Mouse (Mus musculus): ENCODE results near the gene Xpo6.
A peak's percentile ranks its signal among the peaks of the same experiment; 100 is the strongest.

The Xpo6 gene

DNA sequence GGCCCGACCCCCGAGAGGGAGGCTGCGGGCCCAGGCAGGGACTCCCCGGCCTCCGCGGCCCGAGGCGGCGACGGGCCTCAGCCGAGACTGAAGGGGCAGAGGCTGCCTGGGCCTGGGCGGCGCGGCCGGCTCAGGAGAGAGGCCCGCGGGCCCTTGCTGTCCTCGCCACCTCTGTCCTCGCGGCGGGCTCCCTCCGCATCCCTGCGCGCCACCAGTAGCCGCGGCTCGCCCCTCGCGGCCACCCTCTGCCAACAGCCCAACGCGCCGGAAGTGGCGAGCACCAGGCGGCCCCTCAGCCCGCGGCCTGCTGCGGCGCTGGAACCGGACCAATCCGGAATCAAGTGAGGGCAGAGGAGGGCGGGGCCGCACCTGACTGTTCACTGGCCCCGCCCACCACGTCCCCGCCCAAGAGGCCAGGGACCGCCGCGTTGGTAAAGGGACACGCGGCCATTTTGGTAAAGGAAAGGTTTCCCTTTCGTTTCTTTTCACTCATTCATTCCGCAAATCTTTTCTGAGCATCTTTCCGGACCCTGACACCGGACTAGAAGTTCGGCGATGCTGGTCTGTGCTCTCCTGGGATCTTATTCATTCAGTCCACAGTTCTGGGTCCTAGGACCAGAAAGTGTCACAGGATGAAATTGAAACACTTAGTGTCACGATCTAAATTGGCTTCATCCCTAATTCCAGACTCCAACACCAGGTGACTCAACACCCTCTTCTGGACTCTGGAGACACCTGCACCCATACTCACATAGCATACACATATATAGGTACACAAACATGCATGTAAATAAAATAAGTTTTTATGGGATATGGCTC, at the start of gene Xpo6:
Gene Xpo6 (minus strand): TSS at position 324 of the 819 bp plus-strand sequence.
- peak; percentile 93 for DNase-seq (ENCODE audit: low spot score)

DNA sequence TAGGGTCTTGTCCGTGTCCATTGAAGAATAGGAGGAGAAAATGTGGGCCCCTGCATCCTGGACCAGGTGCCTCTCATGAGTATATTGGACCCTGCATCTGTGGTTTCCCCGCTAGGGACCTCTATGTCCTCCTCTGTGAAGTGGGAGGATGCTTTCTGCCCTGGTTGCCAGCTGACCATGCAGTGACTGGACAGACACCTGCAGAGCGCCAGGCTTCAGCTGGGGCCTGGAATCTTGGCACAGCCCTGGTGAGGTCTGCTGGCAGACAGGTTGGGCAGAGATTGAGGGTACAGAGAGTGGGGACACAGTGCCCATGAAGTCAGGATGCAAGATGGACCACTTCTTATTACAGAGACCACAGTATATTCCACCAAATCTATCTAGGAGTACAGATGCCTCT, 49.7 kb upstream of the Xpo6 start:
- no peak for DNase-seq (ENCODE audit: low spot score)

DNA sequence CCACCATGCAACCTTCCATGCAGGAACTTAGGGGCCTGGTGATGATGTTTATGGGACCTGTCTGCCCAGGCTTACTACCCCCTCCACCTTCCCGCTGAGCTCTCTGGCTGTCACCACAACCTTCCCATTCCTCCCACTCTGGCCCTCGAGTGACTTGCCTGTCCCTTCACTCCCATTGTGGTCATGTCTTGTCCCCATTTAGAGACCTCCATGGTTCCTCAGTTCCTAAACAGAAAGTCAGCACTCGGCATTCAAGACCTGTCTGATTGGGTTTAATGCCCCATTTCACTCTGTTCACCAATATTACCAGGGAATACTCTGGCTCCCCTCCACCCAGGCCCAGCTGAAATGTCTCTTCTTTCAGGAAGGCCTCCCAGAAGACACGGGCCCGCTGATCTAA, 48.8 kb upstream of the Xpo6 start:
- DNase-seq (ENCODE audit: low spot score): no peak

DNA sequence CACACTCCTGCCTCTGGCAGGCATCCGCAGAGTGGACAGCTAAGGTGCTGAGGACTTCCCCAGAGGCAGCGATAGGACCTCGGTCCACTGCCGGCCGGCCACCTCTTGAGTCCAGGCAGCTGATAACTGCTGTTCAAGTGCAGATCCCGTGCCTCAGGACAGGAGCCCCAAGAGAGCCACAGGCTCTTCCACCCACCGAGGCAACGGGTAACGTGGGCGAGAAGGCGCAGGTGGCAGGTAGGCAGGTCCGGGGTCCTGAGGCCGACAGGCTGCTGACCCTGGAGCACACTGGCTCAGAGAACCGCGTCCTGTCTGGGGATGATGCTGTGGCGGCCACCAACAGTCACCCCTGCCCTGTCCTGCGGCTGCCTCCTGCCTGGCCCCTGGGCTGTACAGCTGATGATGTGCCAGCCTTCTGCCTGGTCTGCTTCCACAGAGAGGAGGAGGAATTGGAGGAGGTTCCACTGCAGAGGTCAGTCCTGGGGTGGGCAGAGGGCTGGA, 48.4 kb upstream of the Xpo6 start:
- DNase-seq (ENCODE audit: low spot score): no peak

DNA sequence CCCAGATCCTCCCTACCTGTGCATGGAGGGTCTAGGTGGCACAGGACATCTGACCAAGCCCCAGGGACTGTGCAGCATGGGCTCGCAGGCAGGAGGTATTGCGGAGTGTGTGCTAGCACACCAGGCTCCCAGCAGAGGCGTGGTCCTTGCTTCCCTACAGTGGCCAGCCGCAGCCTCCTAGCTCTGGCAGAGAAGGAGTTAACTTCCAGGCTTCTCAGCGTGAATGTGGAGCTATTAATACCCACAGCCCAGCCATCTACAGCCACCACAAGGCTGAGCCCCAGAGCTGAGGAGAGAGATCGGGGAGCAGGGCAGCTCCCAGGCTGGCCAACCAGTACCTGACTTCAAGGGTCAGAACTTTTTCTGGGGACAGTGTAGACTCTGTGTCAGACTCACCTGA, 47.8 kb upstream of the Xpo6 start:
- no peak for DNase-seq (ENCODE audit: low spot score)

DNA sequence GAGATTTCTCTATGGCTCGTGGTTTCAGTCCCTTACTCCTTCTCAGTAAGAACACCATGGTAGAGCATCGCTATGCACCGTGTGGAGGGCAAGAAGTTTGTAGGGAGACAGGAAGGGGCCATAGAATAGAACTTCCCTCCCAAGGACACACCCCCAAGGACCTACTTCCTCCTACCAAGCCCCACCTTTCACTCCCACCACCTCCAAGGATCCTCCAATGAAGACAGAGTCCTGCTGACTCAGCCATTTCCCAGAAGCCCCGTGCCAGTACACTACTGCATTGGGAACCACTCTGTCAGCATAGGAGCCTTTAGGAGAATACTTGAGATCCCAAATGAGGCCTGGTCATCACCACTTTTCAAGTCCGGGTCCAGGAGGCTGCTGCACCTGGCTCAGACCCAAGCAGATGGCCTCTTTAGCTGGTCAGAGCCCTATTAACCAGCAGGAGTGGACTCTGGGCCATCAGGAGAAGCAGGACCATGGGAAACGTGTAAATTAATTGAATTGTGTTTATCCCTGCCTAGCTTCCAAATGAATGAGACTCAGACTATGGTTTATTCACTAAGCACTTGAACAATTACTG, 44.0 kb upstream of the Xpo6 start:
- no peak for DNase-seq (ENCODE audit: low spot score)

DNA sequence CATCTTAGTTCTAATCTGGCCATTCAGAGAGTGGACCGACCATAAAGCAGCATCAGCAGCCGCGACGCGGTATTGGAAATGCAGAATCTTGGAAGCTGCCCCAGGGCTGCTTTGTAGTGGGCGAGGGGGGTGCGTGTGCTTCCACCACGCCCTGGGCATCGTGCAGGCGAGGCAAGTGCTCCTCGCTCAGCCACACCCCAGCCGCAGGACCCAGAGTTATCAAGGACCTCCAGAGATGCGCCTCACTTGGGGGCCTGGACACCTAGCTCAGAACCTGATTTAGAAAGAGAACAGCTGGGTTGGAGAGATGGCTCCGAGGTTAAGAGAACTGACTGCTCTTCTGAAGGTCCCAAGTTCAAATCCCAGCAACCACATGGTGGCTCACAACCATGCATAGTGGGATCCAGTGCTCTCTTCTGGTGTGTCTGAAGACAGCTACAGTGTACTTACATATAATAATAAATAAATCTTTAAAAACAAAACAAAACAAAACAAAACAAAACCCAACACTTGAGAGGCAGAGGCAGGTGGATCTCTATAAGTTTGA, 40.6 kb upstream of the Xpo6 start:
- DNase-seq (ENCODE audit: low spot score): no peak

DNA sequence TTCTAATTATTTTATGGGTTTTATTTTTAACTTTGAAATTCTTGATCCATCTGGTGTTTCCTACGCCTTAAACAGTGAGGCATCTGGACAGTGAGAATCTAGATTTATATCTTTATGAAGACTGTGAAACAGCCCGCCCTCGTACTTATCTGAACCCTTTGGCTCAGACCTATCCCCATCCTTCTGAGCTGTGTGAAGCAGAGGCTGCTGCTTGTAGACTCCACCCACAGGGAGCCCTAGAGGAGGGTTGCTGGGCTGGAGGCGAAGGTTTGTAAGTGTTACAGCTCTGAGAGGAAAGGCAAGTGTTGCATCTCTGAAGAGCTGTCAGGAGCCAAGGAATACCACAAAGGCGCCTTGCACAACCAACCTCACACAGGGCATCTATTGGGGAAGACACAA, 36.5 kb upstream of the Xpo6 start:
- DNase-seq (ENCODE audit: low spot score): no peak

DNA sequence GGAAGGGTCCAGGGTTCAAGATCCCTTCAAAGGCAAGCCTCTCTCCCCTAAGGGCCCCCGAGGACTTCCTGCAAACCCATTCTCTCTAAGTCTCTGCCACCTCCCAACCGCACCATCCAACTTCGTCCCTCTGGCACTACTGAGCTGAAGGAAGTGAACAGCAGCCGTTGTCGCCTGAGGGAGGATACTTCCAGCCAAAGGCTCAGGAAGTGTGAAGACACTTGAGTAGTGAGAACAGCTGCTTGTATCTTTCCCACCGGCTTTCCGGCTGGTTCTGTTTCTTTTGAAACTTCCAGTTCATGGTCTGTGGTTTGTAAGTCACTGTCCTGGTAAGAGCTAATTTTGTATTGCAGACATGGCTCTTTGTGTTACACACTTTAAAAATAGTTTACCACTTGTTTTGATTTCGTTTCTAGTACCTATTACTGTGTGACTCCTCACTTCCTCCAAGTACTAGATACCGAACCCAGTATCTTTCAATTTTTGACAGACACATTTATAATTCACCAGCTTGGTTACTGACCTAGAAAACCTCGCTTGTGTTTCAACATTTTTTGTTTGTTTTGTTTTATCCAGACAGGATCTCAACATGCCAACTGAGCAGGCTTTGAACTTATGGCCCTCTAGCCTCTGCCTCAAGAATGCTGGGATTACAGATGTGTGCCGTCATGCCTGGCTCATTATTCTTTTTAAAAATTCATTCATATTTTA, 35.9 kb upstream of the Xpo6 start:
- DNase-seq (ENCODE audit: low spot score): no peak

DNA sequence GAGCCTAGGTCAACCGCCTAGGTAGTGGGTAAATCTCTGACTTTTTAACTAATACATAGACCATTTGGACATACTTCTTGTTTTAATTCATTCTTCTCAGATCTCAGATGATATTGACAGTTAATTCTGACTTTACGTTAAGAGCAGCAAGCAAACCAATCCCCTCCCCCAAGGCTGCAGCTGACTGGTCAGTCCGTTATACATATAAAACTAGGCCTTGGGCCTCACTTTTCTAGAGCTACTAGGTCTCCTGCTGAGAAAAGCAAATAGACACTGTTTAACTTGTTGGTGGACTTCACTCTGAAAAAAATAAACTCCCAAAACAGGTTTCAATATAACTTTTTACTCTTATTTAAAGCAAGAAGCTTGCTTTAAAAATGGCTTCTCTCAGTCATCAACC, 34.3 kb upstream of the Xpo6 start:
- no peak for DNase-seq (ENCODE audit: low spot score)

DNA sequence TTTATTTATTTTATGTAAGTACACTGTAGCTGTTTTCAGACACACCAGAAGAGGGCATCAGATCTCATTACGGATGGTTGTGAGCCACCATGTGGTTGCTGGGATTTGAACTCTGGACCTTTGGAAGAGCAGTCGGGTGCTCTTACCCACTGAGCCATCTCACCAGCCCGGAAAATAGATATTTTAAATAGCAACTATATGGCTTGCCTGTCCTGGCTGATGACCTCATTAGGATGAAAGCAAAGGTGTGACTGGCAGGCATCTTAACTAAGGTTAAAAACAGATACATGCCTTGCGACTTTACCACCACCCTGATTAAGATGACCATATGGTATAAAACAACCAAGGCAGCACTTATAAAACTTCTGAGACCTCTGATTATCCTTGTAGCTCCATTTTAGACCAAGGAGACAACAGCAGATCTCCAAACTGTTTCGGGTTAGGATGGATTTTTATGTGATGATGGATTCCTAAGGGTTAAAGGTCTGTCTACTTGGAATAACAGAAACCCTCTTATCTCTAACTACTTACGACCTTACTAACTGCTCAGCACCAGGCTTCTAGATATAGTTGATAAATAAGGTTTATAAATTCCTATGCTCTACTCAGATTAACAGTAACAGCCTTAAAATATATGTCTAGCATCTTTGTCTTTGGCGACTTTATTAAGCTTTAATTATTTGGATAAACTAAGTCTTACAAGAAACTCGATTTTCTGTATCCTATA, 32.2 kb upstream of the Xpo6 start:
- no peak for DNase-seq (ENCODE audit: low spot score)

DNA sequence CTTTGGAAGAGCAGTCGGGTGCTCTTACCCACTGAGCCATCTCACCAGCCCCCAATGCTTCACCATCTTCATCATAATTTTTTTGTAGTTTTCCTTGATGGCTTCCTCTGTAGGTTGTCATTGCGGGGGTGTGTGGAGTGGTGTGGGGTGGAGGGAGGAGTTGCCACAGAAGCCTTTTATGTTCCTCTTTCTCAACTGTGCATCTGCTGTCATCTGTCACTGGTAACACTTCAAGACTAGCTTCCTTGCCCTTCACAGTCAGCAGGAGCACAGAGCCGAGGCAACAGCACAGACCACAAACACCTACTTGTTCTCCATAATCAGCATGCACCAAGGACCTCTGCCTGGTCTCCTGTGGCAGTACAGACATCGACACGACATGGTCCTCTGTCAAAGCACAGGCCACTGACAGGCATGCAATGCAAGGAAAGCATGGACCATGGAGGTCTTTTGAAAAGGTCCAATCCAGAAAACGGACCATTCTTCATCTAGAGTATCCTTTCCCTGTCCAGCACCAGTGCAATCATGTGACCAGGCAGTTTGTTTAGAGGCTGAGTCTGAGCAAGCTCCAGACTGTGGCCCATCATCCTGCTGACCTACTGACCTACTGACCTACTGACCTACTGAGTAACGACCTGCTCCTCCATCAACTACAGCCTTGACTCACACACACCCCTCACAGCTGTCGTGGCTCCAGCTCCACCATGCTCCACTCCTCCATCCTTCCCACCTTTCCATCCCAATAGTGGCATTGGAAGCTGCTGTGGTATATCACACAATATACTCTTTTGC, 30.3 kb upstream of the Xpo6 start:
- DNase-seq (ENCODE audit: low spot score): no peak

DNA sequence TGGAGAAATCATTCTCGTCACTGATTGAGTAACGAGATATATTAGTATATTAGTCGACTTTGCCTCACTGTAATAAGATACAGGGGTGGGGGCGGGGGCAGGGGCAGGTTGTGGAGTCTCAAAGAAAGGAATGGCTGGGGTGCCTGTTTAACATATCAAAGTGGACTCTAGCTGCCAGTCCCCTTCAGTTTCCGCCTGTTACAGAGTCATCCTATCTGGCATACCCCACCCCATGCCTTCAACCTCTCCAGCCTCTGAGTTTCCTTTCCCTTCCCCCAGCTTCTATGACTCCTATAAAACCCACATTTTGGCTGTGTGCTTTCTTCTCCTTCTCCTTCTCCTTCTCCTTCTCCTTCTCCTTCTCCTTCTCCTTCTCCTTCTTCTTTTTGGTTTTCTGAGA, 25.8 kb upstream of the Xpo6 start:
- DNase-seq (ENCODE audit: low spot score): no peak

DNA sequence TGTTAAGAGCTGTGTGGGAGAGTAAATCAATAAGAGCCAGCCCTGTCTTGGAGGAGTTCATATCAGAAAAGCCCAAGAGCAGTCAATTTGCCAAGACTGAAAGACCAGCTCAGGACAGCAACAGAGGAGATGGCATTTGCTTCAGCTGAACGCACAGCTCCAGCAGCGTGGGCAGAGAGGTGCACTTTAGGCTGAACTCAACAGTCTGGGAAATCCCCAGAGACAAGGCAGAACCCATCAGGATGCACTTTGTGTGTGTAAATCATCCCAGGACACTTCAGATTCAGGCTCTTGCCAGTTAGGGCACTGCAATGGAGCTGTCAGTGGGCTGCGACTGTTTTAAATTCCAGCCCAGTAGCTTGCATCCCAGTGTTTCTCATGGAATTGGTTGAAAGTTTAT, 22.5 kb upstream of the Xpo6 start:
- DNase-seq (ENCODE audit: low spot score): no peak

DNA sequence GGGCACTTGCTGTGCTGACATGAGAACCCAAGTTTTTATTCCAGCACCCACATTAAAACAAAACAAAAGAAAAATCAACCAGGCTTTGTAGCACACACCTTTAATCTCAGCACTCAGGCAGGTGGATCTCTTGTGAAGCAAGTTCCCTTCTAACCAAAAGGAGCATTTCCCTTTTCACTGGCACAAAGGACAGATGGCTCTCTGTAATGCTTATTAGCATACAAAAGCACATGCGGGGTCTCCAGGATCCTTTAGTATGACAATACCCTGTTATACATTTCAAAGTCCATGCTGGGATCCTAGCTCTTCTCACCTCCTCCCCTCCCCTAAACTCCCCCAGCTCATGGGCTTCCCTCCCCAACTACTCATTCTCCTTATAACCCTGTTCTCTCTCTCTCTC, 20.3 kb upstream of the Xpo6 start:
- no peak for DNase-seq (ENCODE audit: low spot score)

DNA sequence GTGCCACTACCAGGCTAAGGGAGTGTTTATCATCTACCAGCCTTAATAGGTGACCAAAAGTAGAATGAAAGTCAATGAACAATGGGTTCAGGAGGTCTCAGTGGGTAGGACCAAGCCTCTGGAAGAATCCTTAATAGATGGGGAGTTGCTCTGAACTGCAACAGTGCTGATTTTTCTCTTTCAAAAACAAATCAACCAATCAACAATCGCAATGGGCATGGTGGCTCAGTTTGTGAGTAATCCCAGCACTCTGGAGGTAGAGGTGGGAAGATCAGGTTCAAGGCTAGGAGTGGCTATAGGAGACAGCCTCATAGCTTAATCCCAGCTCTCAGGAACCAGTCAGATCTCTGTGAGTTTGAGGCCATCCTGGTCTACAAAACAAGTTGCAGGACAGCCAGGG, 18.0 kb upstream of the Xpo6 start:
- no peak for DNase-seq (ENCODE audit: low spot score)

DNA sequence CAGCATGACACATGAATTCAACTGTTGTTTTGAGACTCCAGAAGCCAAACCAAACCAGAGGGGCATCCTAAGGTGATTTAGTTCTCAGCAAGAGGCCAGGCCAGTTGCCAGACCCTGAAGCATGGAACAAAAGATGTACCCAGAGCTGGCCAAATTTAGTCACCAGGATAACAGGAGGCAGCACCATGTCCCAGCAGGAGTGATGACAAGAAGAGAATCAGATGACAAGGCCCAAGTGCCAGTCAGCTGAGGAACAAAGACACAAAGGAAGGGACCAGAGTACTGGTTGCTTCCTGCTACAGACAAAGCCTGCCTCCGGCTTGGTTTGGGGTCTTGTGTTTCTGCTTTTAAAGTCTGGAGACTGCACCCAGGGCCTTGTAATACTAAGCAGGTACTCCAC, 16.6 kb upstream of the Xpo6 start:
- no peak for DNase-seq (ENCODE audit: low spot score)

DNA sequence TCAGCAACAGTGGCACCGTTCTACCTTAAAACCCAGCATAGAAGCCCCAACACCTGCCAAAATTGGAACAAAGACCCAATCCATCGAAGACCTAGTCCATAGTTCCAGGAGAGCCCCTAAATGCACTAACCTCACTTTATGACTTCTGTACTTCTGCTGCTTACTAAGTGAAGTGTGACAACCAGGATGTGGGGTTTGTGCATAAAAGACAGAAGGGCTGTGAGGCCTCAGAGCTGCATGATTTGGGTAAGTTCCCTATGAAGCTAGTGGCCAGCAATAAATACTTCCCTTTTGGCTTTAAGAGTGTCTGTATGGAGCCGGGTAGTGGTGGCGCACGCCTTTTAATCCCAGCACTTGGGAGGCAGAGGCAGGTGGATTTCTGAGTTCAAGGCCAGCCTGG, 10.6 kb upstream of the Xpo6 start:
- DNase-seq (ENCODE audit: low spot score): no peak

DNA sequence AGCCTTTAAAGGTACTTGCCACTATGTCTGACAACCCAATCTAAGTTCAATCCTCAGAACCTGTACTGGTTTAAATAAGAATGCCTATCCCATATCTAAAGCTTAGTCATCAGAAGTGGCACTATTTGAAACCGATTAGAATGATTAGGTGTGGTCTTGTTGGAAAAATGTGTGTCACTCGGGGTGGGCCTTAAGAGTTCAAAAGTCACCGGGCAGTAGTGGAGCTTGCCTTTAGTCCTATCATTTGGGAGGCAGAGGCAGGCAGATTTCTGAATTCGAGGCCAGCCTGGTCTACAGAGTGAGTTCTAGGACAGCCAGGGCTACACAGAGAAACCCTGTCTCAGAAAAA, 670 bp upstream of the Xpo6 start:
- DNase-seq (ENCODE audit: low spot score): no peak

DNA sequence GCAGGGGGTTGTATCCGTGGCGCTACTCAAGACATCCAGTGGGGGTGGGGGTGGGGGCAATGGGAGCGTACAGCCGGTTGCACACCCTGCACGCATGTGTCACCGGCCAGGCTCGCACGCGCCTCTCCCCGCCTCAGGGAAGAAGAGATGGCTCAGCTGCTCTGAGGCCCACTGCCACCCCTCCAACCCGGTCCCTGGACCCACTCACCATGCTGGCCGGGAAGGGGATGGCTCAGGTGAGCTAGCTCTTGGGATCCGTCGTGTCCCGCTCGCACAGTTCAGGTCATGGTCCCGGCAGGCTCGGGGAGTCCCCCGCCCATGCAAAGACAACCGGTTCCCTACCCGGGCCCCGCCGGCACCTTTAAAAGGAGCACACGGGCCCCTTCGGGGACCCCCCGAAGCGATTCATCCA, 604 bp downstream of the Xpo6 start:
- no peak for DNase-seq (ENCODE audit: low spot score)

DNA sequence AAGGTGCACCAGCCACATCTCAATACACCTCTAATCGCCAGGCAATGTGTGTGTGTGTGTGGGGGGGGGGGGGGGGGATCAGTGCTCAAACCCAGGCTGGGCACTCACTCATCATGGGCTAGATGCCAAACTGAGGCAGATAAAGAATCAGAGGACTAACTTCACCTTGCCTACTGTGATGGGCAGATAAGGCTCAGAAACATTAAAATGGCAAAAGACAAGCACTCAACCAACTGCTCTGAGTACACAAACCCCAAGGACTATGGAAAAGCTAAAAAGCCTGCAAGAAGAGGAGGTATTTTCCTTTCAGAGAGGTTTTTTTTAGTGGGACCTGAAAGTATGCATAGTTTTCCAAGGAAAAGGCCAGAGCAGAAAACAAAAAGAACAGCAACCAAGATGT, 1.4 kb downstream of the Xpo6 start:
- no peak for DNase-seq (ENCODE audit: low spot score)

DNA sequence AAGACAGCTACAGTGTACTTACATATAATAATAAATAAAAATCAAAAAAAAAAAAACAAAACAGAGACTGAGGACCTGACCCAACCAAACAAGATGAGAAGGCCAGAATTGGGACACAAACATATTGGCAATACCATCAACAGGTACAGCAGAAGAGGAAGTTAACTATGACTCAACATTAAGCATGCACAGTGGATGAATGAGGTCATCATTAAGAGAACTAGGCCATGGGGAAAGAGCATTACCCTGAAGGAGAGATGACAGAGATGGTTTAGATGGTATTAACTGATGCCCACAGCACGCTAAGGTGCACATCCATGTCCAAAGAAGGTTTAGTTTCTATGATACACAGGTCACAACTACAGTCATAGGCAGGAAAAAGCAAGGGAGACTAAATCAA, 6.1 kb downstream of the Xpo6 start:
- DNase-seq (ENCODE audit: low spot score): no peak
